Mouse (Mus musculus) embryo, embryonic 10 days (tissue): ENCODE results near the gene Fbrsl1.
A peak's percentile ranks its signal among the peaks of the same experiment; 100 is the strongest.
"Not testable (repeated sequence)": the region's sequence is repeated elsewhere in the genome, so short reads cannot be mapped to it uniquely, and the experiment has no call there.

Experiments
- DNase-seq: peaks from one replicate; pipeline ENCODE4 v3.0.0-alpha.2; 2015; ENCODE audit warnings: low spot score

The Fbrsl1 gene

GRCm38 (mm10) chr5:110449294-110449693, 991 bp upstream of the Fbrsl1 start:
- DNase-seq, result no peak

- DNase-seq, result peak; percentile 38
Observed at GRCm38 (mm10) chr5:110447720-110448435, 425 bp downstream of the Fbrsl1 start.

GRCm38 (mm10) chr5:110444509-110444908, 3.8 kb downstream of the Fbrsl1 start:
- DNase-seq, result no peak

- no peak for DNase-seq
Observed at GRCm38 (mm10) chr5:110442966-110443590, 5.2 kb downstream of the Fbrsl1 start.

- DNase-seq, result no peak
Observed at GRCm38 (mm10) chr5:110439565-110440310, 8.6 kb downstream of the Fbrsl1 start.

GRCm38 (mm10) chr5:110438591-110438990, 9.7 kb downstream of the Fbrsl1 start:
- no peak for DNase-seq

GRCm38 (mm10) chr5:110437632-110438261, 10.6 kb downstream of the Fbrsl1 start:
- no peak for DNase-seq

GRCm38 (mm10) chr5:110436166-110436565, 12.1 kb downstream of the Fbrsl1 start:
- not testable (repeated sequence) for DNase-seq

- peak; percentile 41 for DNase-seq
Observed at GRCm38 (mm10) chr5:110434816-110435215, 13.5 kb downstream of the Fbrsl1 start.

- DNase-seq, result peak; percentile 75
Observed at GRCm38 (mm10) chr5:110429045-110429444, 19.3 kb downstream of the Fbrsl1 start.

GRCm38 (mm10) chr5:110428290-110428689, 20.0 kb downstream of the Fbrsl1 start:
- DNase-seq, result no peak

GRCm38 (mm10) chr5:110425187-110425586, 23.1 kb downstream of the Fbrsl1 start:
- DNase-seq, result no peak

- no peak for DNase-seq
Observed at GRCm38 (mm10) chr5:110424204-110424603, 24.1 kb downstream of the Fbrsl1 start.

GRCm38 (mm10) chr5:110421393-110421792, 26.9 kb downstream of the Fbrsl1 start:
- no peak for DNase-seq

GRCm38 (mm10) chr5:110420950-110421349, 27.4 kb downstream of the Fbrsl1 start:
- DNase-seq, result no peak

GRCm38 (mm10) chr5:110420201-110420600, 28.1 kb downstream of the Fbrsl1 start:
- DNase-seq, result no peak

GRCm38 (mm10) chr5:110418523-110418911, 29.8 kb downstream of the Fbrsl1 start:
- no peak for DNase-seq

GRCm38 (mm10) chr5:110417756-110418522, 30.4 kb downstream of the Fbrsl1 start:
- no peak for DNase-seq

- no peak for DNase-seq
Observed at GRCm38 (mm10) chr5:110416825-110417401, 31.4 kb downstream of the Fbrsl1 start.

- no peak for DNase-seq
Observed at GRCm38 (mm10) chr5:110415806-110416700, 32.2 kb downstream of the Fbrsl1 start.
